Mouse (Mus musculus) left cerebral cortex, adult 2 months (tissue): ENCODE results near the gene Cdc14a. TPM values are rescaled to one million over a fixed set of nuclear protein-coding genes. Genes with fewer than 3 reads are reported as not detected.

Experiments
- DNase-seq, 2 experiments: peaks; one replicate each; pipeline ENCODE4 v3.0.0; 2021 to 2022; ENCODE audit warnings: low spot score in 2 of 2, mixed read lengths in 1 of 2; ENCODE audit errors: extremely low spot score in 1 of 2
- H3K27ac ChIP-seq: fragments of 200-600 bp; 2 replicates; pipeline ENCODE4 v1.8.1; 2022
- H3K4me3 ChIP-seq: fragments of 200-600 bp; 2 replicates; pipeline ENCODE4 v1.8.1; 2022
- CTCF ChIP-seq: fragments of 200-600 bp; IDR thresholded peaks from 2 replicates; pipeline ENCODE4 v1.8.1; 2022; ENCODE audit warnings: antibody characterized with exemption, mild to moderate bottlenecking, moderate library complexity
- intact Hi-C: fragments of 180-260 bp; cut with DNase I; formaldehyde crosslinking; loops from one replicate; pipeline ENCODE4 v1.15.1; 2025
- total RNA-seq, 2 experiments: library from RNA; stranded (reverse); gene quantifications; 2 replicates each; pipeline ENCODE4 v1.2.3; 2021

Cdc14a gene
- total RNA-seq, 2 experiments from 2014 or later: 2.6 to 4.5 TPM

- no peak for DNase-seq
- H3K4me3 ChIP-seq: no peak overlapping the region
- H3K27ac ChIP-seq: no peak overlapping the region; the same call in 1 of the 2 replicates
- intact Hi-C loops: no loop called here
- TF ChIP-seq CTCF: no peak
Measured at GRCm38 (mm10) chr3:116249026-116249425, 174.8 kb downstream of the Cdc14a start.

- intact Hi-C loops: no loop called here
- no peak for TF ChIP-seq CTCF
- H3K4me3 ChIP-seq: no peak overlapping the region
- H3K27ac ChIP-seq: peak overlapping the region; percentile 53
- no peak for DNase-seq
Measured at GRCm38 (mm10) chr3:116244476-116244875, 179.4 kb downstream of the Cdc14a start.

- no peak for DNase-seq
- no peak for TF ChIP-seq CTCF
- Histone ChIP-seq H3K4me3 (no peak overlapping the region), H3K27ac (no peak overlapping the region; the same call in 1 of the 2 replicates)
- intact Hi-C loops: no loop called here
Measured at GRCm38 (mm10) chr3:116242685-116243084, 181.1 kb downstream of the Cdc14a start.

GRCm38 (mm10) chr3:116237527-116237926 lies 186.3 kb downstream of the Cdc14a start:
- no peak; the same call in 1 of the 2 replicates for TF ChIP-seq CTCF
- DNase-seq: no peak
- intact Hi-C loops: no loop called here
- Histone ChIP-seq H3K4me3 (no peak overlapping the region), H3K27ac (no peak overlapping the region)

GRCm38 (mm10) chr3:116236856-116237255 lies 187.0 kb downstream of the Cdc14a start:
- no peak for TF ChIP-seq CTCF
- Histone ChIP-seq H3K4me3 (no peak overlapping the region), H3K27ac (no peak overlapping the region)
- DNase-seq: no peak
- intact Hi-C loops: no loop called here

- intact Hi-C loops: loop anchor here (5.0 kb wide), 1 partner anchor 71 kb away; no protein-coding TSS in a partner anchor
- TF ChIP-seq CTCF: no peak
Measured at GRCm38 (mm10) chr3:116233515-116233914, 190.3 kb downstream of the Cdc14a start.

GRCm38 (mm10) chr3:116232763-116233162 lies 191.1 kb downstream of the Cdc14a start:
- no peak overlapping the region; the same call in 1 of the 2 replicates for H3K27ac ChIP-seq
- H3K4me3 ChIP-seq: no peak overlapping the region
- intact Hi-C loops: loop anchor here (5.0 kb wide), 1 partner anchor 70 kb away; no protein-coding TSS in a partner anchor
- no peak for DNase-seq
- TF ChIP-seq CTCF: no peak

More at GRCm38 (mm10) chr3:116233515-116233914, 190.3 kb downstream of the Cdc14a start:
- H3K27ac ChIP-seq: no peak overlapping the region
- DNase-seq: no peak
- no peak overlapping the region for H3K4me3 ChIP-seq

- intact Hi-C loops: no loop called here
- H3K27ac ChIP-seq: no peak overlapping the region
- no peak for TF ChIP-seq CTCF
- no peak overlapping the region for H3K4me3 ChIP-seq
- DNase-seq: no peak
Measured at GRCm38 (mm10) chr3:116229336-116229735, 194.5 kb downstream of the Cdc14a start.

- intact Hi-C loops: no loop called here
- no peak for DNase-seq
- no peak for TF ChIP-seq CTCF
- Histone ChIP-seq H3K4me3 (no peak overlapping the region), H3K27ac (no peak overlapping the region)
Measured at GRCm38 (mm10) chr3:116228360-116229245, 195.2 kb downstream of the Cdc14a start.

GRCm38 (mm10) chr3:116227383-116227782 lies 196.4 kb downstream of the Cdc14a start:
- no peak for TF ChIP-seq CTCF
- intact Hi-C loops: no loop called here
- no peak overlapping the region for H3K27ac ChIP-seq
- no peak overlapping the region for H3K4me3 ChIP-seq
- DNase-seq: no peak

GRCm38 (mm10) chr3:116226915-116227314 lies 196.9 kb downstream of the Cdc14a start:
- intact Hi-C loops: no loop called here
- TF ChIP-seq CTCF: no peak
- Histone ChIP-seq H3K27ac (no peak overlapping the region), H3K4me3 (no peak overlapping the region)
- DNase-seq: no peak

Other genes starting within 250 kb of the Cdc14a start
- gene Gpr88, start 170.5 kb downstream of the Cdc14a start, total RNA-seq: 10 to 100 TPM; 63.5 to 94.5 TPM
- 10 to 100 TPM; 57.5 to 58.9 TPM for gene Rtca, start 84.2 kb upstream of the Cdc14a start, total RNA-seq
- 10 to 100 TPM; 16.2 to 17.2 TPM for gene Dbt, start 89.0 kb upstream of the Cdc14a start, total RNA-seq
- gene Lrrc39, start 138.9 kb upstream of the Cdc14a start, total RNA-seq: not detected
- 1 to 10 TPM; 5.9 to 8.1 TPM for gene Sass6, start 170.9 kb upstream of the Cdc14a start, total RNA-seq
- gene Trmt13, start 190.6 kb upstream of the Cdc14a start, total RNA-seq: 10 to 100 TPM; 17.4 to 19.4 TPM
- 10 to 100 TPM; 55.1 to 57.3 TPM for gene Mfsd14a, start 238.6 kb upstream of the Cdc14a start, total RNA-seq